Mouse (Mus musculus) kidney, embryonic 14.5 days (tissue): ENCODE results near the gene Cd207. TPM values are rescaled to one million over a fixed set of nuclear protein-coding genes. Genes with fewer than 3 reads are reported as not detected.

ENCODE experiments used
- ATAC-seq: fragments of 200-750 bp; cut with Nextera tagmentation; 2 replicates; pipeline ENCODE4 v1.8.0; 2017; ENCODE audit warnings: moderate number of reproducible peaks, mild to moderate bottlenecking, moderate TSS enrichment, moderate library complexity; ENCODE audit not compliant: low FRiP score, low TSS enrichment
- H3K27ac ChIP-seq: fragments of 300-500 bp; sonication (generic); 2 replicates; pipeline ENCODE4 v1.5.1; 2014; ENCODE audit warnings: low read depth, mild to moderate bottlenecking, low read length, moderate library complexity, mixed read lengths
- H3K27me3 ChIP-seq: fragments of 300-500 bp; sonication (generic); 2 replicates; pipeline ENCODE4 v1.6.1; 2014; ENCODE audit warnings: mild to moderate bottlenecking, low read length; ENCODE audit not compliant: control insufficient read depth, insufficient read depth
- H3K36me3 ChIP-seq: fragments of 300-500 bp; sonication (generic); 2 replicates; pipeline ENCODE4 v1.6.1; 2014; ENCODE audit warnings: low read length, mixed read lengths; ENCODE audit not compliant: control insufficient read depth, insufficient read depth
- H3K4me1 ChIP-seq: fragments of 300-500 bp; sonication (generic); 2 replicates; pipeline ENCODE4 v1.6.1; 2014; ENCODE audit warnings: low read length, mixed read lengths; ENCODE audit not compliant: control insufficient read depth, insufficient read depth
- H3K4me2 ChIP-seq: fragments of 300-500 bp; sonication (generic); replicated peaks from 2 replicates; pipeline ENCODE4 v1.6.1; 2014; ENCODE audit warnings: low read depth, mild to moderate bottlenecking, low read length
- H3K4me3 ChIP-seq: fragments of 300-500 bp; sonication (generic); 2 replicates; pipeline ENCODE4 v1.5.1; 2014; ENCODE audit warnings: mild to moderate bottlenecking, low read length
- H3K9ac ChIP-seq: fragments of 300-500 bp; sonication (generic); 2 replicates; pipeline ENCODE4 v1.6.1; 2014; ENCODE audit warnings: low read depth, mild to moderate bottlenecking, low read length, moderate library complexity
- H3K9me3 ChIP-seq: fragments of 300-500 bp; sonication (generic); 2 replicates; pipeline ENCODE4 v1.6.1; 2016; ENCODE audit warnings: low read length; ENCODE audit not compliant: control insufficient read depth
- WGBS: fragments of 180-500 bp; shearing (Covaris S2); extraction: QIAGEN DNeasy Blood & Tissue Kit; methylation state at CpG from one replicate; pipeline ENCODE4 v1.1.7; 2014; 5-methylcytosine and 5-hydroxymethylcytosine counted together
- polyA plus RNA-seq: library from polyadenylated mRNA; unstranded; fragments of >200 nt; fragmentation: Nextera tagmentation; extraction: Ambion mirVana; gene quantifications from 2 replicates; pipeline ENCODE4 v1.2.1, GENCODE M21; 2014

Gene Cd207
- polyA plus RNA-seq, 1 experiment from 2014 or later, result not detected

DNA sequence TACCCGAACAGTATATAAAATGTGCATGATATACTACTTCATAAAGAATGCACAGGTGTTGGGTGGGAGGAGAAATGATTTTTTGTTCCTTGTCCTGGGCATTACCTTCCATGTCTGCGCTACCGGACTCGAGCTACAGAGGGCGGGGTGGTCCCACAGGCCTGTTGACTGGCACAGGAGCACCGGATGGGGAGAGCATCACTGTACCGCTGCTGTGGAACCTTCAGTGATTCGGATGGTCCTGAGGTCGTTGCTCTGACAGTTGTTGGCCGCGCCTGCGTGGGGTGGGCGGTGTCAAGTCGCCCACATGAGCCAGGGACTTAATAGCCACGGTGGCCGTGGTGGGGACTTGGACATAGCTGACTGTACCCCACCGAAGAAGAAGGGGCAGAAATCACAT, 50.9 kb downstream of the Cd207 start:
- ATAC-seq, result no peak
- Histone ChIP-seq H3K27ac (no peak overlapping the region), H3K9ac (no peak overlapping the region), H3K4me2 (no peak overlapping the region), H3K4me3 (no peak overlapping the region), H3K4me1 (no peaks in the 10 kb centered on the region), H3K9me3 (no peaks in the 10 kb centered on the region), H3K36me3 (no peaks in the 10 kb centered on the region), H3K27me3 (no peaks in the 10 kb centered on the region)
- 68% methylated on average over 17 of the region's 17 CpGs for WGBS

Other genes starting within 250 kb of the Cd207 start
- 48.6 and 54.9 TPM in 2 replicates for gene Tet3, start 218.8 kb downstream of the Cd207 start, polyA plus RNA-seq
- gene Dguok, start 170.9 kb downstream of the Cd207 start, polyA plus RNA-seq, result 69.3 and 78.2 TPM in 2 replicates
- gene Actg2, start 141.6 kb downstream of the Cd207 start, polyA plus RNA-seq, result 4.0 and 7.6 TPM in 2 replicates
- gene Stambp, start 105.1 kb downstream of the Cd207 start, polyA plus RNA-seq, result 19.1 and 24.2 TPM in 2 replicates
- not detected in 2 replicates for gene Clec4f, start 21.7 kb downstream of the Cd207 start, polyA plus RNA-seq
- not detected in 2 replicates for gene Vax2, start 33.4 kb upstream of the Cd207 start, polyA plus RNA-seq
- gene Atp6v1b1, start 65.1 kb upstream of the Cd207 start, polyA plus RNA-seq, result 3.5 and 3.6 TPM in 2 replicates
- gene Ankrd53, start 84.8 kb upstream of the Cd207 start, polyA plus RNA-seq, result 0.21 and 0.28 TPM in 2 replicates
- 59.8 and 67.3 TPM in 2 replicates for gene Tex261, start 98.0 kb upstream of the Cd207 start, polyA plus RNA-seq
- 42.7 and 43.5 TPM in 2 replicates for gene Nagk, start 117.1 kb upstream of the Cd207 start, polyA plus RNA-seq
- gene Paip2b, start 153.9 kb upstream of the Cd207 start, polyA plus RNA-seq, result 18.2 and 22.0 TPM in 2 replicates
- 72.4 and 93.1 TPM in 2 replicates for gene Zfp638, start 189.3 kb upstream of the Cd207 start, polyA plus RNA-seq